Mouse (Mus musculus): ENCODE data around the gene Tnpo1.
"Not testable (repeated sequence)": the region's sequence is repeated elsewhere in the genome, so short reads cannot be mapped to it uniquely, and the experiment has no call there.

Gene Tnpo1

DNA sequence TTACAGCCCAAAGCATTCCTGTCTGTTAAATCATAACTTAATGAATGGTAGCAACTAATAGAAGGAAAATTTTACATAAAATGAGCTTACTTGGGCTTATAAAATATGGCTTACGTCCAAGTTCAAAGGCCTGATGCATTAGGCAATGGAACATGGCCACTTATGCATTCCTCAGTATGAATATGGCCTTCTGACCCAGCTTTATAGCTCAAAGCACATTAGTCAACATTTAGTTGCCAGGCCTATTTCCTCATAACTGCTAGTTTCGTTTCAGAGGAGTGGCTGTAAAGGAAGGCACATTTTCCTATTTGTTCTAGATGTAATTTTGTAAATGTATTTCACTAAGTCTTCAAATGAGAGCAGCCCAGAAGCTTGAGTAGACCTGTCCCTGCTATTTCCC is 107.1 kb downstream of the Tnpo1 start:
- DNase-seq (ENCODE audit: low spot score in 2 of 2): no peak

DNA sequence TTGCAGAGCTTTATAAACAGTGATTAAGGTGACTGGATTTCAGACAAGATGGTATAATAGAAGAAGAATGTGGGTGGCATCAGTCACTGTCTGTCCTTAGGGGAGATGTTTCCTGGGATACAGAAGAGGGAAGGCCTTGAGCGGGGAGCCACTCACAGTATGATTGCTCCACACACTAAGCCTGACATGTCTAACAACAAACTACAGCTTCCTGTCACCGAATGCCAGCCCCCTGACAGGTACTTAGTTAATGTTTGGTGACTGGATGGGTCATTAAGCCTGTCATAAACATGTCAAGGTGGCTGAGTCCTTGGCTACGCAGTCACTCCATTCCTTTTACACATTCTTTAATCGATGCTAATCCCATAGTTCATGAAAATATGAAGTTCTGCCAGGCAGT is 108.0 kb downstream of the Tnpo1 start:
- no peak for DNase-seq (ENCODE audit: low spot score in 2 of 2)

DNA sequence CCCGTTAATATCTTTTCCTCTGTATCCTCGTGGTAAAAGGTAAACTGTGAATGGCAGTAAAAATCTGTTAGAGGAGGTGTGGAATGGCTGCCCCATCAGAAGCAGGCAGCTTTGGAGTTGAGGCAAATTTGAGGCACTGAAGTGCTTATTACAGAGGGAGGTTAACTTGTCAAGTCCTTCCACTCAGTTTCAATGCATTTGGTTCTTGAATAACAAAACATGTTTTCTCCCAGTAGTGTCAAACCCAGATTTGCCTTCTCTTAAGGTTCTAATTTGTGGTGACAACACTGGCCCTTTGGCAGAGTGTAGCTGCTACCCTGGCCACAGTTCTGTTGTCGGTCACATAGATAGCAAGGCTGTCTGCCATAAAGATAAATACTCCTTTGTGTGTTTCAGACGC is 108.4 kb downstream of the Tnpo1 start:
- DNase-seq (ENCODE audit: low spot score in 2 of 2): no peak

DNA sequence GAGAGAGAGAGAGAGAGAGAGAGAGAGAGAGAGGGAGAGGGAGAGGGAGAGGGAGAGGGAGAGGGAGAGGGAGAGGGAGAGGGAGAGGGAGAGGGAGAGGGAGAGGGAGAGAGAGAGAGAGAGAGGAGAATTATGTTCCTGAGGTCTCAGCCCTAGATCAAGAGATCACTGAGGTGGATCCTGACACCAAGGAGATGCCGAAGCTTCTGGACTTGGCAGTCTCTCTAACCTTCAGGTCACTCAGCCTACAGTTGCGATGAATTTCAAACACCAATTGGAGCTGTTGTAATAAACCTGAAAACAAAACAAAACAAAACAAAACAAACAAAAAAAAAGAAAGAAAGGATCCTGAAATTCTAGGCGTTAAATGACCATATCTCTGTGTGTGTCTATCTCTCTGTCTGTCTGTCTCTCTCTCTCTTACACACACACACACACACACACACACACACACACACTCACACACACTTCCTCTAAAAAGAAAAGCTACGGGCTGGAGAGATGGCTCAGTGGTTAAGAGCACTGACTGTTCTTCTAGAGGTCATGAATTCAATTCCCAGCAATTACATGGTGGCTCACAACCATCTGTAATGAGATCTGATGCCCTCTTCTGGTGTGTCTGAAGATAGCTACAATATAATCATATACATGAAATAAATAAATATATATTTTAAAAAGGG is 109.1 kb downstream of the Tnpo1 start:
- DNase-seq (ENCODE audit: low spot score in 2 of 2): not testable (repeated sequence)

DNA sequence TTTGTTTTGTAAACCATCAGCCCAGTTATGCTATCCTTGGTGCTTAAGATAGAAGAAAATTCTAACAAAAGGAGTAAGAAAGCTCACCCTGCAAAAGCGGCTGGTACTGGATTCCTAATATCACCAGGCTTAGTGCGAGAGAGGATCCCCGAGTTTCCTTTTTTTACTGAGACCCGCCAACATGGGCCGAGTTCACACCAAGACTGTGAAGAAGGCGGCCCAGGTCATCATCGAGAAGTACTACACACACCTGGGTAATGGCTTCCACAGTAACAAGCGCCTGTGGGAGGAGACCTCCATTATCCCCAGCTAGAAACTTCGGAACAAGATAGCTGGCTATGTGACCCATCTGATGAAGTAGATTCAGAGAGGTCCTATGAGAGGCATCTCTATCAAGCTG is 109.6 kb downstream of the Tnpo1 start:
- no peak for DNase-seq (ENCODE audit: low spot score in 2 of 2)

DNA sequence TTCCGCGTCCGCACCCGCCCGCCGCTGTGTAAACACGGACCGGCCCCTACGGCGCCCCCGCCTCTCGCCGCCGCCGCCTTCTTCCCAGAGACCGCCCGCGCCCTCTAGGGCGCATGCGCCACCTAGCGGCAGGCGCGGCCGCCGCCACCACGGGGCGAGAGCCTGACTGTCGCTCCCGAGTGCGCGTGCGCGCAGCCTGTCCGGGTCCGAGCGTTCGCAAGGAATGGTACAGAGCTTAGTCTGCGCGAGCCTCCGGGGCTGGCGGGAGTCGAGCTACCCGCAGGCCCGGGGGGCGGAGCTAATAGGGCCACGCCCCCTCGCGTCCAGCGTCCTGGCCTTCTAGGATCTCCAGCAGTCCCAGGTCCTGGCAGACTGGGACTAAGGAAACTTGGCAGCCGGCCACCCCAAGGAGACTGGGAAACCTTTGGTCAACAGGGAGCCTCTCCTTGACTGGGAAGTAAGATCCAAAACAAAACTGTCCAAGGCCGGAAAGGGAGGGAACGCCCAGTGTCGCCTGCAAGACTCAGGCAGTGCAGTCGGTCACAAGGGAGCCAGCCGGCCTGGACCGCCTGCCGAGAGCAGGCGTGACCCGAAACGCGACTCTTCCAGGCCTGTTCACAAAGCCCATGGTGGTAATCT is 110.9 kb downstream of the Tnpo1 start, which contains the start of gene Fcho2:
Fcho2 (minus strand) TSS at position 303 of the 639 bp plus-strand sequence.
- DNase-seq (ENCODE audit: low spot score in 2 of 2): peak; percentile 97

DNA sequence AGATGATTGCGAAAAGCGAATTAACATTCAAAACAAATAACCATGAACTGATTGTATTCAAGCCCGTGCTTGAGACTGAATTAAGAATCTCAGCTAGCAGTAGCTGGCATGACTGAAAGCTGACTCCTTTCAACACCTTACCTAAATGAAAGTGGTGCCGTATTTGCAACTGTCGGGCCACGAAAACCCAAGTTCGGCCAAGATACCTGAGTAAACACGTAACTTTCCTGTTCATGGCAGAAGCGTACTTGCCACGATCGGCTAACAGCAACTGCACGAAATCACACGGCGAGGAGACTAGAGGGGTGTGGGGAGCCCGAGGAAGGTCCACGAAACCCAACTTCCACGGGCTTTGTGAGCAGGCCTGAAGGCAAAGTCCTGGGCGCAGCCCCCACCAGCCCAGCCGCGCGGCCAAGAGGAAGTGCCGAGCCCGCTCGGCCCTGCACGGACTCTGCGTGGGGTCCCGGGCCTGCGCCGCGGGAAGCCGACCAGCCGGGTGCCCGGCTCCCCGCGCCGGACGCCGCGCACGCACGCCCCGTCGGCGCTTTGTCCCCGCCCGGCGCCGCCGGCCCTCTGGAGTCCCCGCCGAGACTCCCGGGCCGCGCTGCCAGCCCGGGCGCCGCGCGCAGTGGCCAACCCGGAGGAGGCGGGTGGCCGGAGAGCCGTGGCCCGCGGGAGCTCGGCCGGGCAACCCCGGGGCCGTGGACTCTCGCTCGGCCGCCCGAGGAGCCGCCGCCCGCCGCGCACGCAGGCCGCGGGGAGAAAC is 111.7 kb downstream of the Tnpo1 start:
- DNase-seq (ENCODE audit: low spot score in 2 of 2): peak; percentile 28 to 53

DNA sequence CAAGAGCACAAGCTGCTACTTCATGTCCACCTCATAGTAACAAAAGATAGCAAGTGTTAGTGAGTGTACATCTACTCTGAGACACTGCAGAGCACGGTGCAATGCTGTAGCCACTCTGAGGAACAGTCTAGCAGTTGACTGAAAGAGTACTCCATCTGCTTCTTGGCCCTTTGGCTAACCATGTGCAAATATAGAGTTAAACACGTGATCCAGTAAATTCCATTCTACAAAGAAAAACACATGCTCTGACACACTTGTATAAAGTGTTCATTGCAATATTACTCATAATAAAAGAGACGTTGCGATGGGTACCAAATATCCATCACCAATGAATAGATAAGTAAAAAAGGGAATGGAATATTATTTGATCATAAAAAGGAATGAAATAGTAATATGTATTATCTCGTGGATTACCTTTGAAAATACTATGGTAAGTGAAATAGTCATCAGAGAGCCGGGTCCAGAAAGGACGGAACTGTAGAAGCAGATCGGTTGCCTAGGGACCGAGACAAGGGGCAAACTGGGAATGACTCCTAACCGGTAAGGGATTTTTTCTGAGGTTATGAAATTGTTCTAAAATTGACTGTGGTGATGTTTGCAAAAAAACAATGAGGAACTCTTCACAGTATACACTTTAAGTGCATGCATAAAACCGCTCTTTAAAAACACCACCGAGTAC is 112.4 kb downstream of the Tnpo1 start:
- DNase-seq (ENCODE audit: low spot score in 2 of 2): no peak

DNA sequence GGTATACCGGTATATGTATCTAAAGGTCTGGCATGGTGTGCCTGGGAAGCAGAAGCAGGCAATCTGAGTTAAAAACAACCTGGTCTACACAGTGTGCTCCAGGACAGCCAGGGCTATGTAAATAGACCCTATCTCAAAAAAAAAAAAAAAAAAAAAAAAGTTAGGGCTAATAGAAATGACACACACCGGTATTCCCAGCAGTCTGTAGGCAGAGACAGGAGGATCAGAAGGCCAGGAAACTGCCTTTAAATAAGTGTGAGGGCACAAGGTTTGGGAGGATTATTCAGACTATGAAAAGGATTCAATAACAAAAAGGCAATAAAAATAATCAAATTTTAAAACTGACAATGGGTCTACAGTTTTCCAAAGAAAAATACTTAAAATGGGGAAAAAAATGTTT is 113.0 kb downstream of the Tnpo1 start:
- DNase-seq (ENCODE audit: low spot score in 2 of 2): no peak

DNA sequence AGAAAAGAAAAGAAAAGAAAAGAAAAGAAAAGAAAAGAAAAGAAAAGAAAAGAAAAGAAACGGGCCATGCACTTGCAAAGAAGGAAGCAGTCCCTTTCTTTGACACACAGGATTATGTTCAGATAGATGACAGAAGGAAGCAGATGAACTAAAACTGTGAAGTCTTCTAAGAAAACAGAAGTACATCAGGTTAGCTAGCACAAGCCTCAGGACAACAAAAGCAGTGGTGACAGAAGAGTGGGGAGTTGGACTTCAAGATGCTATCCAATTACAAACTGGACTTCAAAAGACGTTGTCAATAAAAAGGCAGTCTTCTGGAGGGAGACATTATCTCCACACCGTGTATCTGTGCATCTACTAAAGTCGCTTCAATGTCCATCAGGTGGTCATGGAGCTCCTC is 113.9 kb downstream of the Tnpo1 start:
- no peak for DNase-seq (ENCODE audit: low spot score in 2 of 2)

DNA sequence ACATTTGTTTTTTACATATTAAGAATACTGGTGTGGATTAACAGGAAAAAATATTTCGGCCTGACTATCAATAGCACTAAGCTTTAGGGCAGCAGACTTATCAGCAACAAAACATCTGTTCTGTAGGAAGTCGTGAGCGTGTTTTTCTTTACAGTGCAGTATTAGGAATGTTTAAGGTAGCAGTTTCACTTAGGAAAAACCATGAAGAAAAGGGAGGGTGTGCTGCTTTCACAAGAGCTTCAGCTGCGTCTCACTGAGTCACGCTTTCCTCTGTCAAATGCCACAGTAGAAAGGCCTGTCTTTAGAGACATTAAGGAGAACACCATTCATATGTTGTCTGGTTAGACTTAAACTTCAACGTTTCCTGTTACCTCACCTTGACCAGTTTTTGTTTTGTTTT is 116.0 kb downstream of the Tnpo1 start:
- DNase-seq (ENCODE audit: low spot score in 2 of 2): no peak

DNA sequence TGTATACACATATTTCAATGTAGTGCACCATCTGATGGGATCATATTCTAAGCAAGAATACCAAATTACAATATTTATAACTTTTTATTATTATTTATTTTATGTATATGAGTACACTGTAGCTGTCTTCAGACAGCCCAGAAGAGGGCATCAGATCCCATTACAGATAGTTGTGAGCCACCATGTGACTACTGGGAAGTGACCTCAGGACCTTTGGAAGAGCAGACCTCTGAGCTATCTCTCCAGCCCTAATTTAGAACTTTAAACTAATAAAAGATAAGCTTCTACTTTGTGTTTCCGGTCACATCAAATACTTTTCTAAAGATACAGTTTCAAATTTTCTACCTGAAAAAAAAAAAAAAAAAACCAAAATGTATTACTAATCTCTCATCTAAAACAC is 117.1 kb downstream of the Tnpo1 start:
- no peak for DNase-seq (ENCODE audit: low spot score in 2 of 2)

DNA sequence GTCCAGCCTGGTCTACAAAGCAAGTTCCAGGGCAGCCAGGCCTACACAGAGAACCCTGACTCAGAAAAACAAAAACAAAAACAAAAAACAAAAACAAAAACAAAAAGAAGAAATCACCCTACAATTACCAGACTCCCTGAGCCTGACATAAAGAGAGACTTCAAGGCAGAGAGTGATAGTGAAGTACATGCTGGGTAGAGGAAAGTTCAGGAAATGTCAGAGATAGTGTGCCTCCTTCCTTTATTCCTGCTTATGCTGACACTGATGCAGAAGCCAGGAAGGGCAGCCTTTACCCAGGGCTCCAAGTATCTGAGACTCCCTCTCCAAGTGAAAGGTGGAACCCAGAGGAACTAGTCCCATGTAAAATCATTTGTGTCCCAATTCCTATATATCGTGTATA is 121.7 kb downstream of the Tnpo1 start:
- DNase-seq (ENCODE audit: low spot score in 2 of 2): no peak

DNA sequence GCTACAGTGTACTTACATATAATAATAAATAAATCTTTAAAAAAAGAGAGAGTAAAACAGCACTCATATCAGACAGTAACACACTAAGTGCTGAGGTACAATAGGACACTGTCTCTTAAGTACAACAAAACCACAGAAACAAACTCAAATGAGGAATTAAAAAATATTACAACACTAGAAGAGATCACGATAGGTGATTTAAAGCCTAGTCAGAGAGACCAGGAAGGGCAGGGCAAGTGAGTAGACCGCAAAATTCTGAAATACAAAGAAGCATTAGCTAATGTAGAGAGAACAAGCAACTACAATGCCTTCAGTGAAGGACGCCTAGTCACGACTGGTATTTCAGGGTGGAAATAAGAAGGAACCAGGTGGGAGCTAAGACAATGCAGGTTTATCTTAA is 122.5 kb downstream of the Tnpo1 start:
- no peak for DNase-seq (ENCODE audit: low spot score in 2 of 2)

DNA sequence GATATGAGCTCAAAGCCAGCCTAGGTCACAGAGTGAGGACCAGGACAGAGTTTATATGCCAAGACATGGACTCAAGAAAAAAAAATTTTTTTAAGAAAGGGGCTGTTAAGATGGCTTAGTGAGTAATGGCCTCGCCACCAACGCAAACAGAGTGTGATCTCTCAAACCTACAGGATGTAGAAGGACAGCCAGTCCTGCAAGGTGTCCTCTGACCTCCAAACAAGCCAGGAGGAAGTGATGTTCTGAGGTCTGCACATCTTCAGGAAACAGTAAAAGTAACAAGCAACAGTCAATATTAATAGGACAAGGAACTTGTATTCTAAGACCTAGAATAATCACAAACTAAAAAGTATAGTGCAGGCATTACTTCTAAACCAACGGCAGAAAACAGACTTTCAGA is 123.2 kb downstream of the Tnpo1 start:
- no peak for DNase-seq (ENCODE audit: low spot score in 2 of 2)

DNA sequence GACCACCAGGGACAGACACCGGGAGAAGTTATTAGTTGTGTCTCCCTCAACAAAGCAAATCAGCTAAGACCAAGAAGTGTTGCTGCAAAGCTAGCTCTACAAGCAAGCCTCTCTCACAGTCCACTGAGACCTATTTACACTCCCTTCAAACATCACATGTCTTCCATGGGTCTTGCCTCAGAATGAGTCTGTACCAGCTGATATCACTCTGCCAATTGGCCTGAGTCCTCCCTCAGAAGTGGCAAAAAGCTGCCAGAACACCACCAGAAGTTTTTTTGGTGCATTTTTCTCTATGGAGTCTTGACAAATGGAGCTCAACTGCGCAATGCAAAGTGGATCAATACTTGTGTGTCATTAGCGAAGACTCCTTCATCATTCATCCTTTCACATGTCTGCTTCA is 130.7 kb downstream of the Tnpo1 start:
- no peak for DNase-seq (ENCODE audit: low spot score in 2 of 2)

DNA sequence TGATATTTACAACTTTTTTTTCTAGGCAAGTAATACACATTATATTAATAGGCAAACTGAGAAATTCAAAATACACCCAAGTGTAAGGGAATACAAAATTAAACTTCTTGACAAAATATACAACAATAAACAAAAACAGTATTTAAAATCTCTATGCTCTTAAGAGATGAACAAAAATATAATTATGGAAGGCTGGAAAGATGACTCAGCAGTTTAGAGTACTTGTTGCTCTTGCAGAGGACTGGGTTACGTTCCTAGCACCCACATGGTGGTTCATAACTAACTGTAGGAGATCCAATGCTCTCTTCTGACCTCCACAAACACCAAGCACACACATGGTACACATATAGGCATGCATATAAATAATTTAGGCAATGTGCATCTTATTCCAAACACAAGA is 133.3 kb downstream of the Tnpo1 start:
- DNase-seq (ENCODE audit: low spot score in 2 of 2): no peak

DNA sequence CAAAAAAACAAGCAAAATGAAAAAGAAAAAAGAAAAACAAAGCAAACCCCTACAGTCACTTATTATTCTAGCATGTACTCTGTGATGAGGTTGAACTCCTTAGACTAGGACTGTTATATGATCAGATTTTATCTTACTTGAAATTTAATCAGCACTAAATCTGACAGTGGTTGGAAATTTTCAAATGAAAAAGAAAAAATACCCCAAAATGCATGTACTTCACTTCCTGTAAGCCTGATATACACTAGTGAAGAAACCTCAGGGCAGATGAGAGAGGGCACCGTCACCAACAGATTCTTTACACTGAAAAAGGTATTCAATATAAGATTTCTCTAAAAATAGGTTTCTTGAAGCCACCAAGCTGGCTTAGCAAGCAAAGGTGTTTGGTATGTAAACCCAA is 134.5 kb downstream of the Tnpo1 start:
- no peak for DNase-seq (ENCODE audit: low spot score in 2 of 2)

All from spleen, postnatal 14 days (tissue).